Mouse (Mus musculus) neutrophil, adult 5-6 weeks (primary cell): ENCODE measurements around the gene Olig1. TPM values are rescaled to one million over a fixed set of nuclear protein-coding genes. Genes with fewer than 3 reads are reported as not detected.

Experiments
- ATAC-seq: fragments of 151-379, 151-347 bp; 2 replicates; pipeline ENCODE4 v1.8.0; 2017; ENCODE audit warnings: mild to moderate bottlenecking, moderate TSS enrichment; ENCODE audit not compliant: insufficient number of reproducible peaks, poor library complexity, low FRiP score, severe bottlenecking; ENCODE audit errors: extremely low read depth
- total RNA-seq: library from RNA; stranded (forward); fragments of 200-1000 nt; gene quantifications from 2 replicates; pipeline ENCODE4 v1.2.3, GENCODE M21; 2017

The Olig1 gene
- total RNA-seq, result not detected in 2 replicates

DNA sequence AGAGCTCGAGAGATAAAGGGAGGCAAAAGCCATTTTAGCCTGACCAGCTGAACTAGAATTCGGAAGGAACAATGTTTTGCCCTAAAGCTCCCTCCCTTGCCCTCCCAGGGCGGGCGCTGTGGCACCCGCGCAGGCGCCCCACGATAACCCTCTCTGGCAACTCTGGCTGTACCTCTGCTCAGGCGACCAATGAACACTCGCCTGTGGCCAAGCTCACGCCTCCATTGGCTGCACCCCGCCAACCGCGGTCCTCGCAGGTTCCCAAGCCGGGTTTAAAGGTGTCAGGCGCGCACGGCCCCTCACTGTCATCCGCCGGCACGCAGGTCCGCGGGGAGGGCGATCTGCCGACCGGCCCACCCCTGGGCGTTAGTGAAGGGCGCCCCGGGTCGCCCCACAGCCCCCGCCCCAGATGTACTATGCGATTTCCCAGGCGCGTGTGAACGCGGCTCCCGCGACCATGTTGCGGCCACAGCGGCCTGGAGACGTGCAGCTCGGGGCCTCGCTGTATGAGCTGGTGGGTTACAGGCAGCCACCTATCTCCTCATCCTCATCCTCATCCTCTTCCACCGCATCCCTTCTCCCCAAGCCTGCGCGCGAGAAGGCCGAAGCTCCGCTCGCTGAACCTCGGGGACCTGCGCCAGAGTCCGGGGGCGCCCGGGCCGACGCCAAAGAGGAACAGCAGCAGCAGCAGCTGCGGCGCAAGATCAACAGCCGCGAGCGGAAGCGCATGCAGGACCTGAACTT, at the start of gene Olig1:
Gene Olig1 (plus strand): TSS at position 305 of the 744 bp plus-strand sequence.
- ATAC-seq, result no peak

GRCm38 (mm10) chr16:91222171-91222642, 47.4 kb upstream of the Olig1 start:
- no peak for ATAC-seq

GRCm38 (mm10) chr16:91222643-91223271, 46.8 kb upstream of the Olig1 start:
- no peak for ATAC-seq

GRCm38 (mm10) chr16:91223327-91224067, 46.1 kb upstream of the Olig1 start:
- ATAC-seq, result no peak

GRCm38 (mm10) chr16:91224068-91224402, 45.5 kb upstream of the Olig1 start:
- ATAC-seq, result no peak

DNA sequence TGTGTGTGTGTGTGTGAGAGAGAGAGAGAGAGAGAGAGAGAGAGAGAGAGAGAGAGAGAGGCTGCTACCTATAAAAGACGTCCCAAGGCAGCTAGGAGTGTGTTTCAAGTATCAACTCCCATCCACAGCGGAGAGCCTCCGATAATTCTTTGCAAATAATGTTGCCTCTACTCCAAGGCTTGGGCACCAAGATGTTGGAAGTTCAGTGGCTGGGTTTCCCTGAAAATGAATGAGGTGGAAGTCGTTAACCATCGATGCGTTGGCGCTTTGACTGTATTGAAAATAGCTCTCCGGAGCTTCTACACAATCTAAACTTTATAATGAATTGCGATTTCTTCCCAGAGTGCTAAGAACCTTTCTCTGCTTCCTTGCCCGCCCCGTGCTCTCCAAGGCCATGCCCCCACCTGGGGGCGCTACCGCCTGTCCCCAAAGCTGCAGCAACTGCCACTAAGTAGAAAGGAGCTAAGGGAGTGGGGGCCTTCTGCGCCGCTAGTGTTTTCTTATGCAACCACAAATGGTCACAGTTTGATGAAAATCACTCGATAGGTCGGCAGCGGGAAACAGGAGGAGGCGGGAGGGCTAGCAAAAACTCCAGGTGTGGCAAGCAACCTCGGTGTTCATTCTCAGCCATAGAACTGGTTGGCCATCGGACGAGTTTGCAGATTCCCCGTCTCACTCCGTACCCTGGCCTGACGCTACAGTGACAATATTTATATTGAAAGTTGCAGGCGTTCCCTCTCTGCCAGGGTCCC, 44.9 kb upstream of the Olig1 start:
- ATAC-seq, result no peak

GRCm38 (mm10) chr16:91225233-91226037, 44.1 kb upstream of the Olig1 start, which contains the start of gene Olig2:
TSS of gene Olig2 (plus strand) at chr16:91225457.
- no peak for ATAC-seq

DNA sequence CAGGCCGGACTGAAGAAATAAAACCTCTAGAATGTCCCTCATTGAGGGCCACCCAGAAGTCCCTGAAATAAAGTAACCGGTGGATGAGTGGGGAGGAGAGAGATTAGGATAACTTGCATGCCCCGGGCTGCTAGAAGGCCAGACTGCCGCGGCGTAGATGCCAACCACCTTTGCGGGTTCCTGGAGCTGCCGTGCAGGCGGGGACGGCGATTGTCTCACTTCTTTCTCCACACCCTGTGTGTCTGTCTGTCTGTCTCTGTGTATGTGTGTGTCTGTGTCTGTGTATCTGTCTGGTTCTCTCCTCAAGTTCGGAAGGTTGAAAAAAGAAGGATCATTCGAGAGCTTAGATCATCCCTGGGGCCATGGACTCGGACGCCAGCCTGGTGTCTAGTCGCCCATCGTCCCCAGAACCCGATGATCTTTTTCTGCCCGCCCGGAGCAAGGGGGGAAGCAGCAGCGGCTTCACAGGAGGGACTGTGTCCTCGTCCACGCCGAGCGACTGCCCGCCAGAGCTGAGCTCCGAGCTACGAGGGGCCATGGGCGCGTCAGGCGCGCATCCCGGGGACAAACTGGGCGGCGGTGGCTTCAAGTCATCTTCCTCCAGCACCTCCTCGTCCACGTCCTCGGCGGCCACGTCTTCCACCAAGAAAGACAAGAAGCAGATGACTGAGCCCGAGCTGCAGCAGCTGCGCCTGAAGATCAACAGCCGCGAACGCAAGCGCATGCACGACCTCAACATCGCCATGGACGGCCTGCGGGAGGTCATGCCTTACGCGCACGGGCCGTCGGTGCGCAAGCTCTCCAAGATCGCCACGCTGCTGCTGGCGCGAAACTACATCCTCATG, 43.3 kb upstream of the Olig1 start:
- no peak for ATAC-seq

GRCm38 (mm10) chr16:91226883-91227759, 42.5 kb upstream of the Olig1 start:
- no peak for ATAC-seq

GRCm38 (mm10) chr16:91227760-91228043, 41.9 kb upstream of the Olig1 start:
- no peak for ATAC-seq

GRCm38 (mm10) chr16:91228238-91229071, 41.1 kb upstream of the Olig1 start:
- no peak for ATAC-seq

GRCm38 (mm10) chr16:91229072-91229348, 40.6 kb upstream of the Olig1 start:
- no peak for ATAC-seq

DNA sequence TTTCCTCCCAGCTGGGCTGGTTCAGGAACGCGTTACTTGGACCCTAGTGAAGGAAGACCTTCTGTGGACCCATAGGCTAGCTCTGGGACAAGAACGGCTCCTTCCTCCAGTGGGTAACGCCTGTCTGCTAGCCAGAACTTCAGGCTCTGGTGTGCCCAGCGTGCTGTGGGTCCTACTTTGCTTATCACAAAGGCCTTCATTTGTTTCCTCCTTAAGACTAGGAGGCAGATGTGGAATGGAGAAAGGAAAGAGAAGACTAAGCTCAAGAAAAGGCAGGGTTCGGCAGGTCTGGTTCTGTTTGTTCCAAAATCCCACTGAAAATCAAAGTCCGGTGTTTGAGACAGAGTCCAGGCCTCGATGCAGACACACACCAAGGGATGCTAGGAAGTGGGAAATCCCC, 39.9 kb upstream of the Olig1 start:
- no peak for ATAC-seq

DNA sequence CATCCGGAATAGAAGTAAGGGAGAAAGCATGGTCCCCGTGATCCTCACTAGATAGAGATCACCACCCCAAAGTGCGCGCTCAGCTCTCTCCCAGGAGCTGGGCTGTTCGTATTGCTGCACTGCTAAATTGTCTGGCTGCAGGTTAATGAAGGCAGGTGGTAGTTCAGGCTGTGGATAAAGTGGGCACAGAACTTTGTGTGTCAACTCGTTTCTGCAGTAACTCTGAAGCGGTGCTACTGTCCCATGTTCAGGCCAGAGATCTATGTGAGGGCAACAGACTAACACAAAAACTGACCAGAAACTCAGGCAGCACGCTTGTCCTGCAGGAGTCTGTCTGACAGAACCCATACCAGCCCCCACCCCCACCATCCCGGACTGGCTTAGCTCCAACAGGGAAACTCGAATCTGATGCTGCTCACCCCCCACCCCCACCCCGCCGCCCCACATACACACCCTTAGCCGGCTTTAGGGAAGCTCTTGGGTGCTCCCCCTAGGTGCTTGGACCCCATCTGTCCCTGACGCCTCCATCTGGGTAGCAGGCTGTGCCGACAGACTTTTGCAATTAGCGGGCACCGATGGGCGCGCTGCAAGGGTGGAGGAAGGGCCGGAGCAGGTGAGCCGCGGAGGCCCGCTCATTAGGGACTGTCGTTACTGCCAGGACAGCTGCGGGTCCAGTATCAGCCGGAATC, 37.6 kb upstream of the Olig1 start:
- no peak for ATAC-seq

DNA sequence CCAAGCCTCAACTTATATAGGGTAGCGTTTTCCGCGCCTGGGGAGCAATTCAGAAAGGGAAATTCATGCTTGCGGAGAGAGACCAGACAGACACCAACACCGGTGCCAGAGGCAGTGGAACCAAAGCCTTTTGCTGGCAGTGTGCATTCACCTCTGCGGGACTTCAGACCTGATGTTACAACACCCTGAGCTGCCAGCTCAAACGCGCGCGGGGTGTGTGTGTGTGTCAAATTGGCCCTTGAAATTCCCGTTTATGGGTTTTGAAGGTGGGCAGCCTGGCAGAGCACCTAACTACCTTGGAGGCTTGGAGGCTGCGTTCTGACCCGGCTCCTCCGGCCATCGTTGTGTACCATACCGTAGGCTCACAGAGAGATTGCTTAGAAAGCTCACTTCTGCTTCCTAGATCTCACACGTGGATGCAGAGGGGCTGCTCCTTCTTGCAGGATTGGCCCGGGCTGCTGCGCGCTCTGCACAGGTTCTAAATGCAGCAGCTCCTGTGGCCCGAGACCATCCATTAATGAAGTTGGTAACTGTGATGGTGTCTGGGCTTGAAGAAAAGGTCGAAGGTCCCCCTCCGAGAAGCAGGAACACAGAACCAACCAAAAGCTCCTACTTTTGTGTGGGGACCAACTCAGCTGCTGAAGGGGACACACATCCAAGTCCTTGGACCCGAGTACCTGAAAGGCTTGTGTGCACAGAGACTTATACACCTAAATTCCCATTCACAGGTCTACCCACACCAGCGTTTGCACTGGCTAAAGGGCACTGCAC, 36.9 kb upstream of the Olig1 start:
- ATAC-seq, result no peak
